Mouse (Mus musculus) T-cell, adult 2 months (primary cell): ENCODE results near the gene Rprd1b.

Experiments used
- DNase-seq: peaks from one replicate; pipeline ENCODE4 v3.0.0; 2022; ENCODE audit warnings: low spot score

Gene Rprd1b

DNA sequence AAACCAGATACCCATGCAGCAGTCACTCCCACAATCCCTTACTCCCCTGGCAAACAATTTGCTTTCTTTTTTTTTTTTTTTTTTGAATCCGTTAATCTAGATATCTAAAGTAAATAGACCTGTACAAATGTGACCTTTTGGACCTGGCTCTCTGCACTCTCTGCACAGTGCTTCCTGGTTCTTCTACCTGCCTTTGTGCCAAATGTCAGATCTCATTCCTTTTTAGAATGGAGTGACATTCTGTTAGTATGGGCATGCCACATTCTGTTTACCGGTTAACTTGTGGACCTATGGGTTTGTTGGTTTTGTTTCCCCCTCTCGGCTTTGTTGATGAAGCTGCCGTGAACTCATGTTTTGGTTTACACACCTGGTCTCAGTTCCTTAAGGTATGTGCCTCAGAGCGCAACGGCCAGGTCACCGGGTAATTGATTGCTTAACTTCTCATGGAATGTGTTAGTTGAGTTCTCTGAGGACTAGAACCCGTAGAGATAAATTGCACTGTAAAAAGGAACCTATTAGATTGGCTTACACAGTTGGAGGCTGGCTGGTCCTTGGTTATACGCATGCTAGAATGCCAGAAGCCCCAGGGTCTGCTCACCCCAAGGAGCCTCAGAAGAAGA, 52.4 kb downstream of the Rprd1b start:
- DNase-seq: no peak

DNA sequence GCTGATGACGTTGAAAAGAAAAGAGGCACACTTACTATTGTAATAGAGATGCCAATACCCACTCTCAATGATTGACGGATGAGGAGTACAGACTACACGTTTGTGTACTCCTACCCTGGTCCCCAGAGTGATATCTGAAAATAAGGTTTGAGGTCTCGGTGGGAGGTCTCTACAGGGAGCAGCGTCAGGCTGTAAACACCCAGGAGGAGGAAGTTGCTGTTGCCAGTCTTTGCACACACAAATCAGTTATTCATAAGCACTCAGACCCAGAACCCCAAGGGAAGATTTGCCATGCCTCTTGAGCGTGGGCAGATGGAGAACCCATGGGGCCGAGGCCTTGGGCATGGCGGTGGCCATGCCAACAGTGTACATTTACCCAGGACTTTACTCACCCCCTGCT, 56.2 kb downstream of the Rprd1b start:
- DNase-seq: peak; percentile 65

GRCm38 (mm10) chr2:158090096-158090495, 61.8 kb downstream of the Rprd1b start:
- no peak for DNase-seq

- DNase-seq: no peak
Observed at GRCm38 (mm10) chr2:158093345-158093744, 65.0 kb downstream of the Rprd1b start.

GRCm38 (mm10) chr2:158094300-158094699, 66.0 kb downstream of the Rprd1b start:
- no peak for DNase-seq

DNA sequence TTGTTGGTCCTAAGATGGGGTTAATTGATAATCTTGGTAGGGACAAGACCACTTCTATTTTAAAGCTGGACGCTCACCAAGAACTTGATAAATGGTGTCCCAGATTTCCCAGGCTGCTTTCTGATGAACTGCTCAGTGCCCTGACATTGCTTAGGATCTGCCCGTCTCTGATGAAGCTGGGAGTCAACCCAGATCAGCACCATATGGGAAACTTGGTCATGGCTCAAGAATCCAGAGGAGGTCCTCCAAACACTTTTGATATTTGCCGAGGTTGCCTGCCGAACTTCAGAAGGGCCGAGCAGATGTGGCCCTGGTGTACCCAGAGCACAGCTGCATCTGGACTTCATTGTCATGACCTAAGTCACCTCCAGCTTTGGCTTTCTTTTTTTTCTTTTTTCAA, 66.5 kb downstream of the Rprd1b start:
- DNase-seq: no peak

DNA sequence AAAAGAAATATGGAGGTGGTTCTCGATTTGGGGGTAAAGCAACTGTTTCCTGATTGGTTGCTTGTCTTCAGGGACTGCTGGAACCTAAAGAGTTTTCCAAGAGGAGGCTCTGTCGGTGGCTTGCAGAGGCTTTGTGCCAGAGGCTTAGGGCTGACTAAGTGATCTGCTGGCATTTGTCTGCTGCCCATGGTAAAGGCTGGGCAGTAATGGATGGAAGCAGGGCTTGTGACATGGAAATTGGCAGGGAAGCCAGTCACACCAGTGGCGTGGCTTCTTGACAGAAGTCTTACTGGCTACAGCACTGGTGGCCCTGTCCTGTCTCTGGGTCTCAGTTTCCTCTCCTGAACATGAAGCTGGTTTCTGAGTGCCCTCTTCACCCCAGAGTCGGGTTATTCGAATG, 68.8 kb downstream of the Rprd1b start:
- DNase-seq: no peak

DNA sequence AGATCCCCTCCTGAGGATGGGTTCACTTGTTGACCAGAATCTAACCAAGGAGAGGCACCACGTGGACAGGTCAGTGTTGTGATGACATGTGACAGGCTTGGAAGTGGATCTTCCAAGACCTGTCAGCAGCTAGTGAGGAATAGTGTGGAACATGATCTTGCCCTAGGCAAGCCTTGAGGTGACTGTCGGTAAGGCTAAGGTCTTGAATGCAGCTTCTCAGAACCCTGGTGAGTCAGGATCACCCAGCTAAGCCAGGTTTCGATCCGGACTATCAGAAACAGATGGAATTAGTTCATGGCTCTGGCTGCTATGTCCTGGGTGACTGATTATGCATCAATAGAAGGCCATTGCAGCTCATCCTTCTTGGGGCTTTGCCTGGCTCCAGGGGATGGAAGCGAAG, 70.4 kb downstream of the Rprd1b start:
- no peak for DNase-seq

DNA sequence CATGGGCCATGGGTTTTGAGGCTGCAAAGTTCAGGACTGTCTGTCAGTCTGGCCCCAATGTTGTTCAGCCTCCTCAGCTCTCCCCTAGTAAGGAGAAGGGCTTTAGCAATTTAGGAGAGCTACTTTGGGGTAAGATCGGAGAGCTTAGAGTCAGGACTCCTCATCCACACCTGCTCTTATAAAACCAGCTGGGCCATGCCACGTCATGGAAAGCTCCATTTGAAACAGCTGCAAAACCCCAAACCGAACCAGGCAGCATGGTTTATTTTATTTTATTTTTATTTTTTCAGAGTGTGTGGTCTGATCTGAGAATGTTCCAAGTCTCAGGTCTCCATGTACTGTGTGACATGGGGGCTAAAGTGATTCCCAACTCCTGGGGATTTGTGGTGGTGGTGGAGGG, 71.2 kb downstream of the Rprd1b start:
- DNase-seq: no peak

- no peak for DNase-seq
Observed at GRCm38 (mm10) chr2:158101768-158102167, 73.5 kb downstream of the Rprd1b start.

- DNase-seq: peak; percentile 4
Observed at GRCm38 (mm10) chr2:158104966-158105365, 76.7 kb downstream of the Rprd1b start.

- no peak for DNase-seq
Observed at GRCm38 (mm10) chr2:158105605-158106004, 77.3 kb downstream of the Rprd1b start.

- no peak for DNase-seq
Observed at GRCm38 (mm10) chr2:158106947-158107587, 78.8 kb downstream of the Rprd1b start.

- no peak for DNase-seq
Observed at GRCm38 (mm10) chr2:158109516-158109915, 81.2 kb downstream of the Rprd1b start.

DNA sequence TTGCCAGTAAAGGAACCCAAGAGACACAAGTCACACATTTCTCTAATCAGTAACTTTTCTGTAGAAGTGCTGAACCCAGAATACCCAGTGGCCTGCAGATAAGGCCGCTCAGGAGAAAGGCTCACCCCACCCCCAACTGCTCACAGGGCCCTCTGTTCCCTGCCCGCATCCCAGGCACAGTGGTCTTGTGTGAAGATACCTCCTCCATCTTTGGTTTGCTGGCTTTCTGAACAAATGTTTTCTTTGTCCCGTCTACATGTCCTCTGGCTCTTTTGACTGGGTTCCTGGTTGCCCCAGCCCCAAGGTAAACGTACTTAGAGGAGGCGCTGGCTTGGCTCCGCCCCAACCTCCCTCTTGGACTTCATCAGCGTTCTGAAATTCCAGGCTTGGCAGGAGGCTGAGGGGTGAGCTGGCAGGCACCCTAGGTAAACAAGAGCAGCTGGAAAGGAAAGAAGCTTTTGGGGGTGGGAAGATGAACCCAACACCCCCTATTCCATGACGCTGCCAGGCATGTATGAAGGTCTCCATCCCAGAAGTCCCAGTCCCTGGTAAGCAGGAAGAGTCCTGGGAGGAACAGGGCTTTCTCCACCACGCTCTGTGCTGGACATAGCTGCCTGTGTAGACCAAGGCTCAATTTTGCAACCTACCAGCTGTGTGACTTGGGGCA, 85.4 kb downstream of the Rprd1b start:
- no peak for DNase-seq

DNA sequence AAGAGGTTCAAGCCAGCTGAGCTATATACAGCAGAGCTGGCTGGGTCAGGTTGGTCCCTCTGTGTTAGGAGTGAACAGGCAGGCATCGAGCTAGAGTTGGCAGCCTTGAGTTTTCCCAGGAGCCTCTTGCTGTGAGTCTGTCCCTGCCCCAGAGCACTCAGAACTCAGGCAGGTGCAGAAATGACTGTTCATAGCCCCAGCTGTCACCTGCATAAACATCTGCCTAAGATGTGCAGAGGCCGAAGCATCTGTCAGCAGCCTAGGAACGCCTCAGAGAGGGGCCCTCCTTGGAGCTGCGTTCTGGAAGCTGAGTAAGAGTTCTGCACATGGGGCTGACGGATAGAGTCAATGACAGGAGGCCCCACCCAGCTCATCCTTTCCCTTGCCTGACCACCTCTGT, 86.6 kb downstream of the Rprd1b start:
- no peak for DNase-seq

GRCm38 (mm10) chr2:158115838-158116453, 87.6 kb downstream of the Rprd1b start:
- DNase-seq: peak; percentile 14

- DNase-seq: no peak
Observed at GRCm38 (mm10) chr2:158116653-158117052, 88.4 kb downstream of the Rprd1b start.

DNA sequence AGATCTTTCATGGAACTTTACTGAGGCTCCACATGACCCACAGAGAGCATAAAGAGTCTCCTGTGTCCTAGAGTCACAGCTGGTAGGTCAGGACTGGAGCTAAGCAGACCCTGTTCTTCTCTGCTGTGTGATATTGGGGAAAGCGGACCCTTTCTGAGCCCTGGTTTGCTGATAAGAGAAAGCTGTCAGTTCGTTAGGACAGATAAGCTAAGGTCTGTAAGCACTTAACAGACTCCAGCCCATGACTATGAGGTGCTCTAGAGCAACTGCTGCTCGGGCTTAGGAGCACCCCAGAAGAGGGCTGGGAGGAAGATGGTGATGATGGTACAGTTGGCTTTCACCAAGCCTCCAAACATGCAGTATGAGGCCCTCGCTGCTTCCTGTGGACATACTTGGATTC, 90.8 kb downstream of the Rprd1b start:
- no peak for DNase-seq

GRCm38 (mm10) chr2:158120211-158120610, 91.9 kb downstream of the Rprd1b start:
- no peak for DNase-seq

GRCm38 (mm10) chr2:158120868-158121267, 92.6 kb downstream of the Rprd1b start:
- DNase-seq: no peak

- DNase-seq: no peak
Observed at GRCm38 (mm10) chr2:158121645-158122326, 93.5 kb downstream of the Rprd1b start.
